Mouse (Mus musculus) neural tube, embryonic 15.5 days (tissue): ENCODE data around the gene Prss33. TPM values are rescaled to one million over a fixed set of nuclear protein-coding genes. Genes with fewer than 3 reads are reported as not detected.

Experiments
- microRNA-seq: library from miRNA; unstranded; fragments of <30 nt; microRNA quantifications from one replicate; pipeline ENCODE4, GENCODE M21; 2017
- polyA plus RNA-seq: library from polyadenylated mRNA; unstranded; fragments of >200 nt; fragmentation: Nextera tagmentation; extraction: Ambion mirVana; gene quantifications from 2 replicates; pipeline ENCODE4 v1.2.1, GENCODE M21; 2015

The Prss33 gene
- polyA plus RNA-seq, 1 experiment from 2014 or later: not detected

Small RNAs within 50 kb of the gene (microRNA-seq; reads per million reads assigned to microRNA genes)
- 0.52 reads per million for gene Mir5125

Other genes with a start within 250 kb of the Prss33 start
- 22.6 and 24.9 TPM in 2 replicates for gene Zfp13, start 236.6 kb downstream of the Prss33 start, polyA plus RNA-seq
- gene Zscan10, start 235.2 kb downstream of the Prss33 start, polyA plus RNA-seq: not detected in 2 replicates
- gene Mmp25, start 190.8 kb downstream of the Prss33 start, polyA plus RNA-seq: 2.1 and 2.5 TPM in 2 replicates
- gene Bicdl2, start 175.6 kb downstream of the Prss33 start, polyA plus RNA-seq: 0.84 TPM in 1 of 2 replicates, not detected in the other
- gene Hcfc1r1, start 162.5 kb downstream of the Prss33 start, polyA plus RNA-seq: 129 and 149 TPM in 2 replicates
- 44.1 and 45.1 TPM in 2 replicates for gene Thoc6, start 162.2 kb downstream of the Prss33 start, polyA plus RNA-seq
- 9.1 and 9.5 TPM in 2 replicates for gene Tnfrsf12a, start 158.6 kb downstream of the Prss33 start, polyA plus RNA-seq
- gene Cldn6, start 156.8 kb downstream of the Prss33 start, polyA plus RNA-seq: 0.14 and 8.5 TPM in 2 replicates
- 1.1 TPM in 2 replicates for gene Cldn9, start 152.0 kb downstream of the Prss33 start, polyA plus RNA-seq
- 0.23 and 0.27 TPM in 2 replicates for gene 1520401A03Rik, start 113.3 kb downstream of the Prss33 start, polyA plus RNA-seq
- 17.5 and 26.7 TPM in 2 replicates for gene Pkmyt1, start 109.7 kb downstream of the Prss33 start, polyA plus RNA-seq
- 53.0 and 60.0 TPM in 2 replicates for gene Paqr4, start 95.2 kb downstream of the Prss33 start, polyA plus RNA-seq
- gene Kremen2, start 90.2 kb downstream of the Prss33 start, polyA plus RNA-seq: 1.3 and 6.9 TPM in 2 replicates
- gene Flywch1, start 64.5 kb downstream of the Prss33 start, polyA plus RNA-seq: 199 and 224 TPM in 2 replicates
- gene Flywch2, start 50.0 kb downstream of the Prss33 start, polyA plus RNA-seq: 74.8 and 94.6 TPM in 2 replicates
- gene Srrm2, start 45.5 kb downstream of the Prss33 start, polyA plus RNA-seq: 479 and 502 TPM in 2 replicates
- gene Elob, start 6.9 kb downstream of the Prss33 start, polyA plus RNA-seq: 1,232 and 1,344 TPM in 2 replicates
- 0.50 and 1.1 TPM in 2 replicates for gene Prss32, start 7.8 kb upstream of the Prss33 start, polyA plus RNA-seq
- gene Prss41, start 8.1 kb upstream of the Prss33 start, polyA plus RNA-seq: 1.9 and 2.0 TPM in 2 replicates
- gene Prss21, start 32.0 kb upstream of the Prss33 start, polyA plus RNA-seq: not detected in 2 replicates
- not detected in 2 replicates for gene Dcpp1, start 44.8 kb upstream of the Prss33 start, polyA plus RNA-seq
- gene Dcpp2, start 44.8 kb upstream of the Prss33 start, polyA plus RNA-seq: not detected in 2 replicates
- gene Dcpp3, start 81.4 kb upstream of the Prss33 start, polyA plus RNA-seq: not detected in 2 replicates
- not detected in 2 replicates for gene Sbp, start 105.6 kb upstream of the Prss33 start, polyA plus RNA-seq
- gene Sbpl, start 119.2 kb upstream of the Prss33 start, polyA plus RNA-seq: not detected in 2 replicates
- gene Prss30, start 144.5 kb upstream of the Prss33 start, polyA plus RNA-seq: 0.96 TPM in 1 of 2 replicates, not detected in the other
- not detected in 2 replicates for gene Prss22, start 162.0 kb upstream of the Prss33 start, polyA plus RNA-seq
- 0.19 and 0.28 TPM in 2 replicates for gene Prss27, start 202.1 kb upstream of the Prss33 start, polyA plus RNA-seq
- gene Kctd5, start 237.4 kb upstream of the Prss33 start, polyA plus RNA-seq: 75.9 and 77.4 TPM in 2 replicates